Mouse (Mus musculus): ENCODE measurements around the gene Vhl. TPM values are rescaled to one million over a fixed set of nuclear protein-coding genes. Genes with fewer than 3 reads are reported as not detected.
A peak's percentile ranks its signal among the peaks of the same experiment; 100 is the strongest.

Vhl gene
- polyA plus RNA-seq, 1 experiment: 254 TPM

- Histone ChIP-seq H3K4me1 (ENCODE audit: control insufficient read depth, insufficient read depth, low read length) (peaks cover 5% of the 10 kb centered on the region), H3K36me3 (ENCODE audit: control insufficient read depth, insufficient read depth, low read length) (peaks cover 6% of the 10 kb centered on the region), H3K27me3 (ENCODE audit: control insufficient read depth, insufficient read depth, low read length) (no peaks in the 10 kb centered on the region), H3K27ac (ENCODE audit: control insufficient read depth, insufficient read depth, low read depth, low read length) (no peak overlapping the region), H3K4me3 (ENCODE audit: control insufficient read depth, low read depth, low read length) (peak overlapping the region; percentile 25)
- TF ChIP-seq CTCF (IDR thresholded peaks at IDR 0.05; ENCODE audit: control insufficient read depth, insufficient read depth, insufficient replicate concordance, low read depth, low read length) (no peak), POLR2A (IDR thresholded peaks at IDR 0.05; ENCODE audit: control insufficient read depth, low read depth, low read length) (no peak)
Observed at GRCm38 (mm10) chr6:113597945-113598344, 25.8 kb upstream of the Vhl start.

- H3K27me3 ChIP-seq (ENCODE audit: control insufficient read depth, insufficient read depth, low read length): no peaks in the 10 kb centered on the region
- peaks cover 5% of the 10 kb centered on the region for H3K4me1 ChIP-seq (ENCODE audit: control insufficient read depth, insufficient read depth, low read length)
- H3K36me3 ChIP-seq (ENCODE audit: control insufficient read depth, insufficient read depth, low read length): peaks cover 6% of the 10 kb centered on the region
- TF ChIP-seq POLR2A (IDR thresholded peaks at IDR 0.05; ENCODE audit: control insufficient read depth, low read depth, low read length): no peak
- TF ChIP-seq CTCF (IDR thresholded peaks at IDR 0.05; ENCODE audit: control insufficient read depth, insufficient read depth, insufficient replicate concordance, low read depth, low read length): no peak
- peak overlapping the region; percentile 84 for H3K4me3 ChIP-seq (ENCODE audit: control insufficient read depth, low read depth, low read length)
- H3K27ac ChIP-seq (ENCODE audit: control insufficient read depth, insufficient read depth, low read depth, low read length): peak overlapping the region; percentile 83
Observed at GRCm38 (mm10) chr6:113599833-113600232, 23.9 kb upstream of the Vhl start.

- H3K4me3 ChIP-seq (ENCODE audit: control insufficient read depth, low read depth, low read length): peak within 1 kb of the TSS; percentile 84
- no peaks in the 10 kb centered on the region for H3K27me3 ChIP-seq (ENCODE audit: control insufficient read depth, insufficient read depth, low read length)
- TF ChIP-seq POLR2A (IDR thresholded peaks at IDR 0.05; ENCODE audit: control insufficient read depth, low read depth, low read length) (peak; percentile 61; the same call in 1 of the 2 replicates), CTCF (IDR thresholded peaks at IDR 0.05; ENCODE audit: control insufficient read depth, insufficient read depth, insufficient replicate concordance, low read depth, low read length) (no peak)
- peaks cover 6% of the 10 kb centered on the region for H3K36me3 ChIP-seq (ENCODE audit: control insufficient read depth, insufficient read depth, low read length)
- peak within 1 kb of the TSS; percentile 83 for H3K27ac ChIP-seq (ENCODE audit: control insufficient read depth, insufficient read depth, low read depth, low read length)
- peaks cover 5% of the 10 kb centered on the region for H3K4me1 ChIP-seq (ENCODE audit: control insufficient read depth, insufficient read depth, low read length)
Observed at GRCm38 (mm10) chr6:113600543-113601139, 23.1 kb upstream of the Vhl start, which contains the start of gene Fancd2os. Fancd2os (minus strand) TSS chr6:113600715.

GRCm38 (mm10) chr6:113602821-113603220, 20.9 kb upstream of the Vhl start:
- H3K36me3 ChIP-seq (ENCODE audit: control insufficient read depth, insufficient read depth, low read length): peaks cover 7% of the 10 kb centered on the region
- peaks cover 5% of the 10 kb centered on the region for H3K4me1 ChIP-seq (ENCODE audit: control insufficient read depth, insufficient read depth, low read length)
- peak overlapping the region; percentile 42 for H3K27ac ChIP-seq (ENCODE audit: control insufficient read depth, insufficient read depth, low read depth, low read length)
- no peaks in the 10 kb centered on the region for H3K27me3 ChIP-seq (ENCODE audit: control insufficient read depth, insufficient read depth, low read length)
- peak overlapping the region; percentile 83 for H3K4me3 ChIP-seq (ENCODE audit: control insufficient read depth, low read depth, low read length)
- no peak for TF ChIP-seq POLR2A (IDR thresholded peaks at IDR 0.05; ENCODE audit: control insufficient read depth, low read depth, low read length)
- no peak for TF ChIP-seq CTCF (IDR thresholded peaks at IDR 0.05; ENCODE audit: control insufficient read depth, insufficient read depth, insufficient replicate concordance, low read depth, low read length)

- Histone ChIP-seq H3K4me1 (ENCODE audit: control insufficient read depth, insufficient read depth, low read length) (peaks cover 7% of the 10 kb centered on the region), H3K27ac (ENCODE audit: control insufficient read depth, insufficient read depth, low read depth, low read length) (peak overlapping the region; percentile 54), H3K36me3 (ENCODE audit: control insufficient read depth, insufficient read depth, low read length) (peaks cover 4% of the 10 kb centered on the region), H3K4me3 (ENCODE audit: control insufficient read depth, low read depth, low read length) (peak overlapping the region; percentile 98), H3K27me3 (ENCODE audit: control insufficient read depth, insufficient read depth, low read length) (no peaks in the 10 kb centered on the region)
- TF ChIP-seq POLR2A (IDR thresholded peaks at IDR 0.05; ENCODE audit: control insufficient read depth, low read depth, low read length) (no peak), CTCF (IDR thresholded peaks at IDR 0.05; ENCODE audit: control insufficient read depth, insufficient read depth, insufficient replicate concordance, low read depth, low read length) (no peak)
Observed at GRCm38 (mm10) chr6:113603993-113604392, 19.8 kb upstream of the Vhl start.

GRCm38 (mm10) chr6:113604432-113605223, 19.1 kb upstream of the Vhl start, which contains the start of gene Brk1:
Brk1 (plus strand) TSS chr6:113604772.
- Histone ChIP-seq H3K27me3 (ENCODE audit: control insufficient read depth, insufficient read depth, low read length) (no peaks in the 10 kb centered on the region), H3K36me3 (ENCODE audit: control insufficient read depth, insufficient read depth, low read length) (peaks cover 3% of the 10 kb centered on the region), H3K4me1 (ENCODE audit: control insufficient read depth, insufficient read depth, low read length) (peaks cover 7% of the 10 kb centered on the region), H3K4me3 (ENCODE audit: control insufficient read depth, low read depth, low read length) (peak within 1 kb of the TSS; percentile 98), H3K27ac (ENCODE audit: control insufficient read depth, insufficient read depth, low read depth, low read length) (peak within 1 kb of the TSS; percentile 88)
- TF ChIP-seq CTCF (IDR thresholded peaks at IDR 0.05; ENCODE audit: control insufficient read depth, insufficient read depth, insufficient replicate concordance, low read depth, low read length) (peak; percentile 61), POLR2A (IDR thresholded peaks at IDR 0.05; ENCODE audit: control insufficient read depth, low read depth, low read length) (peak; percentile 71)

GRCm38 (mm10) chr6:113605224-113605545, 18.6 kb upstream of the Vhl start:
- Histone ChIP-seq H3K4me3 (ENCODE audit: control insufficient read depth, low read depth, low read length) (peak overlapping the region; percentile 98), H3K4me1 (ENCODE audit: control insufficient read depth, insufficient read depth, low read length) (peaks cover 5% of the 10 kb centered on the region), H3K27me3 (ENCODE audit: control insufficient read depth, insufficient read depth, low read length) (no peaks in the 10 kb centered on the region), H3K36me3 (ENCODE audit: control insufficient read depth, insufficient read depth, low read length) (peaks cover 1% of the 10 kb centered on the region; the same call in 1 of the 2 replicates), H3K27ac (ENCODE audit: control insufficient read depth, insufficient read depth, low read depth, low read length) (peak overlapping the region; percentile 88)
- no peak for TF ChIP-seq POLR2A (IDR thresholded peaks at IDR 0.05; ENCODE audit: control insufficient read depth, low read depth, low read length)
- TF ChIP-seq CTCF (IDR thresholded peaks at IDR 0.05; ENCODE audit: control insufficient read depth, insufficient read depth, insufficient replicate concordance, low read depth, low read length): no peak

Data from testis, adult 2 months (tissue).